Mouse (Mus musculus): ENCODE measurements around the gene Slc39a11. TPM values are rescaled to one million over a fixed set of nuclear protein-coding genes. Genes with fewer than 3 reads are reported as not detected.

Slc39a11 gene
- polyA plus RNA-seq, 1 experiment from 2014 or later: 32.2 TPM

DNA sequence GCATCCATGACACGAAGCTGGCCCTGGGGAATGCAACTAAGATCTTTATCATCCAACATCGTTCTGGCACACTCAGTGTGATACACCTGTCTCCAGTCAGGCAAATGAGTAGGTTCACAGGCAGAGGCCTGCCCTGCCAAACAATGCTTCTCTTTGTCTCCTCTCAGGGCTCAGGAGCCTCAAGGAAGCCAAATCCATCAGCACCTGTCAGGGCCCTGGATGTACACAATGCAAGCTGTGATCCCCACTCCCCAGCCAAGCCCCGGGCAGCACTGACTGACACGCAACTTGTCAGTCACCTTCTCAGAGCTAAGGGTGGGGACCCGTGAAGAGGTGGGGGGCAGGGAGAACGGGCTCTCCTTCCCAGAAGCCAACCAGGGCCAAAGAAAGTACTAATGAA lies 417.8 kb downstream of the Slc39a11 start:
- H3K4me2 ChIP-seq: no peak overlapping the region
- no peaks in the 10 kb centered on the region for H3K9me3 ChIP-seq
- H3K36me3 ChIP-seq: no peaks in the 10 kb centered on the region
- H3K9ac ChIP-seq: peak overlapping the region; percentile 26; the same call in 1 of the 2 replicates
- 6% methylated on average over 6 of the region's 6 CpGs for WGBS
- no peak overlapping the region for H3K4me3 ChIP-seq
- no peak overlapping the region; the same call in 1 of the 2 replicates for H3K27ac ChIP-seq
- no peaks in the 10 kb centered on the region for H3K27me3 ChIP-seq
- no peak for ATAC-seq (ENCODE audit: low FRiP score)
- peaks cover 18% of the 10 kb centered on the region for H3K4me1 ChIP-seq (replicated peaks)

GRCm38 (mm10) chr11:113230410-113231132 lies 419.3 kb downstream of the Slc39a11 start:
- Histone ChIP-seq H3K9me3 (no peaks in the 10 kb centered on the region), H3K9ac (no peak overlapping the region), H3K36me3 (no peaks in the 10 kb centered on the region), H3K4me2 (no peak overlapping the region), H3K4me1 (replicated peaks) (peaks cover 18% of the 10 kb centered on the region), H3K27ac (peak overlapping the region; percentile 63), H3K27me3 (no peaks in the 10 kb centered on the region), H3K4me3 (no peak overlapping the region)
- ATAC-seq (ENCODE audit: low FRiP score): peak; percentile 65
- 28% methylated on average over 6 of the region's 6 CpGs for WGBS

DNA sequence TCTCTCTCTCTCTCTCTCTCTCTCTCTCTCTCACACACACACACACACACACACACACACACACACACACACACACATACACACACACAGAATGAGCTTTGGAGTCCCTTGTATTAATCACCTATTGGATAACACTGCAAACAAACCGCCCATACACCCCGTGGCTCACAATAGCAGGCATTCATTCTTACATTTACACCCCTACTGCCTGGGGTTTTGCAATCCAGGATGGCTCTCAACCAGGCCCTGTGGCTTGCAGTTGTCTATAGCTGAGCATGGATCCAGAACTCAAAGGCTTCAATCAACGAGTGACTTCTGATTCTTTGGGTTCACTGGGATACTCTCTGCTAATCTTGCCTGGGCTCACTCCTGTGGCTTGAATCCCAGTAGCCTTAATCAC lies 424.1 kb downstream of the Slc39a11 start:
- Histone ChIP-seq H3K27ac (no peak overlapping the region), H3K4me2 (no peak overlapping the region), H3K4me3 (no peak overlapping the region), H3K9ac (no peak overlapping the region), H3K4me1 (replicated peaks) (peaks cover 29% of the 10 kb centered on the region), H3K36me3 (no peaks in the 10 kb centered on the region), H3K27me3 (no peaks in the 10 kb centered on the region), H3K9me3 (no peaks in the 10 kb centered on the region)
- no peak for ATAC-seq (ENCODE audit: low FRiP score)
- WGBS: 51% methylated on average over 3 of the region's 3 CpGs

DNA sequence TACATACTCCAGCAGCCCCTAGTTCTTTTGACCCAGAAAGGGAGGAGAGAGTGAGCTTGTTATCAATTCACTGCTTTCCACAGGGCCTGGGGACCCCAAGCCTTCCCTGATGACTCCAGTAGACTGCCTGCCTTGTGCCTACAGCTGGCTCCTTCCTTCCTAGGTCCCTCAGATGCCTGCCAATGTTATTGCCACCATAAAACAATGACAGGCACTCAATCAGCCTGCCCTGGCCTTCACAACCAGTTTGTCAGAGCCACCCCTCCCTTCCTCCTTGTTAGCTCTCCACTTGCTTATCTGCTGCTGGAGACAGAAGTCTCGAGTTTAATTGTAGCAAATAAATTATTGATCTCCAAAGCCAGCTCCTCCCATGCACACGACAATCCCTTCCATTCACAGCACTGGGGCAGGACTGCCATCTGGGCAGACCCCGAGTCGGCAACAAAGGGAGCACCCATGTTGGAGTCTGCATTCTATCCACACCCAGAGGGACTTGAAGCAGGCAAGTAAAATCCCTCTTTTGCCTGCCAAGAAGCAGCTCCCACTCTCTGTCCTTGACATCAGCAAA lies 426.0 kb downstream of the Slc39a11 start:
- Histone ChIP-seq H3K4me1 (replicated peaks) (peaks cover 24% of the 10 kb centered on the region), H3K36me3 (no peaks in the 10 kb centered on the region), H3K9ac (no peak overlapping the region), H3K27me3 (no peaks in the 10 kb centered on the region), H3K27ac (no peak overlapping the region), H3K9me3 (no peaks in the 10 kb centered on the region), H3K4me2 (no peak overlapping the region), H3K4me3 (no peak overlapping the region)
- WGBS: 45% methylated on average over 4 of the region's 4 CpGs
- ATAC-seq (ENCODE audit: low FRiP score): no peak

- no peak overlapping the region for H3K4me3 ChIP-seq
- H3K9ac ChIP-seq: no peak overlapping the region
- H3K27me3 ChIP-seq: no peaks in the 10 kb centered on the region
- ATAC-seq (ENCODE audit: low FRiP score): peak; percentile 89
- peak overlapping the region; percentile 26 for H3K4me2 ChIP-seq
- peaks cover 24% of the 10 kb centered on the region for H3K4me1 ChIP-seq (replicated peaks)
- H3K9me3 ChIP-seq: no peaks in the 10 kb centered on the region
- no peaks in the 10 kb centered on the region for H3K36me3 ChIP-seq
- WGBS: 13% methylated on average over 18 of the region's 18 CpGs
- H3K27ac ChIP-seq: peak overlapping the region; percentile 74
Observed at GRCm38 (mm10) chr11:113221267-113222195, 428.3 kb downstream of the Slc39a11 start.

DNA sequence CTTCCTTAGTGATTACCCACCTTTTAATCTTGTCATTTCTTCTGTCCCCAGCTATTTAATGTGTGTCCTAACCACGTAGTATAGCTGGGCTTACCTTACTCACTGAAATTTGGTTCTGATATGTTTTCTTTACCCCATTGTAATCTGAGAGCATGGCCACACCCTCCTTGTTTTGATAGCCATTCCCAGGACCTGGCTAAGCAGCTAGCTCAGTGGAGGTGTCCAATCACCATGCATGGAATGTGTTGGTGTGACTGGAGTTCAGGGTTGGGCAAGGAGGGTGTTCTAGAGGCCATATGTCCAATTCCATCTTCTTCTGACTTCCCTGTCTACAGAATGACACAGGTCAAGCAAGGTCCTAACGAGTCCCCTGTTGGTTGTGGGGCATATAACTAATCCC lies 429.2 kb downstream of the Slc39a11 start:
- 65% methylated on average over 2 of the region's 2 CpGs for WGBS
- Histone ChIP-seq H3K4me1 (replicated peaks) (peaks cover 24% of the 10 kb centered on the region), H3K36me3 (no peaks in the 10 kb centered on the region), H3K27me3 (no peaks in the 10 kb centered on the region), H3K9ac (no peak overlapping the region), H3K27ac (no peak overlapping the region), H3K4me3 (no peak overlapping the region), H3K9me3 (no peaks in the 10 kb centered on the region), H3K4me2 (no peak overlapping the region)
- ATAC-seq (ENCODE audit: low FRiP score): no peak

DNA sequence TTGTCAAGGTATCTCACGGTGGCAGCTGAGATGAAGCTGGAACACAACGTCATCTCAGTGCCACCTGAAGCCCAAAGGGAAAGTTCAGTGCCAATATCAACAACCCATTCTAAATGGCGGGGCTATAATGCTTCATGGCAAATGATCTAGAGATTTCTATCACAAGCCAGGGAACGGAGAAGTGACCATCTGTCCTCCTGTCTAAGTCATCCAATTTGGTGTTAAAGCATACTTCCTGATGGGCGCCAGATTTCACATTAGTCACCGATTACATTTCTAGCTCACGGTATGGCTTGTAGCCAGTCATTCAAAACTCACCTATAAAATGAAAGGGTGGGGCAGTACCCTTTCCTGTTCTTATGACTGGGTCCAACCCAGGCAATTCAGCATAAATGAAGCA lies 435.1 kb downstream of the Slc39a11 start:
- no peak for ATAC-seq (ENCODE audit: low FRiP score)
- Histone ChIP-seq H3K9ac (no peak overlapping the region), H3K27ac (no peak overlapping the region), H3K36me3 (no peaks in the 10 kb centered on the region), H3K4me1 (replicated peaks) (no peaks in the 10 kb centered on the region), H3K9me3 (no peaks in the 10 kb centered on the region), H3K4me3 (no peak overlapping the region), H3K27me3 (no peaks in the 10 kb centered on the region), H3K4me2 (no peak overlapping the region)
- 83% methylated on average over 7 of the region's 7 CpGs for WGBS

DNA sequence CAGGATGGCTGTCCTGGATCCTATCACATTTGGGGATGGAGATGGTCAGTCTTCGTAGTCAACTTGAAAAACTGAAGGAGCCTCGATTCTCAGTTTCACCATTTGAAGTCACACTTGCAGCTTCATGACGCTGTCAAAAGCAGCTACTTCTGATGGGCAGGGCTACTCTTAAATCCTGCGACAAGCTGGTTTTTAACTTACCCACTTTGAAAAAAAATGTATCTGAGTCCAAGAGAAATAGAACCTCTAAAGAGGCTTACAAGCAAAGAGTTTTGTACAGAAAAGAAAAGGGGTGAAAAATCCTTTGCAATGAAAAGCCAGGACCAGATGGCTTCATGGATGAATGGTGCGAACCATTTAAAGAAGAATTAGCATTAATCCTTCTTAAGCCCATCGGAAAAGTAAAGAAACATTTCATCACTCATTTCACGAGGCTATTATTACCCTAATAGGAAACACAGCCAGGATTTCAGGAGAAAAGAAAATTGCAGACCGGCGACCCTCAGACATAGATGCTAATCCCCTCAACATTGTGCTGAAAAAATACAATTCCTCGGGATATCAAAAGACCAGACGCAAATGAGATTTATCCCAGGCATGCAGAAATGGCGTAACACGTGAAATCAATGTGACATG lies 437.4 kb downstream of the Slc39a11 start:
- Histone ChIP-seq H3K4me3 (no peak overlapping the region), H3K4me1 (replicated peaks) (no peaks in the 10 kb centered on the region), H3K4me2 (no peak overlapping the region), H3K36me3 (no peaks in the 10 kb centered on the region), H3K9ac (no peak overlapping the region), H3K27me3 (peaks cover 4% of the 10 kb centered on the region; the same call in 1 of the 2 replicates), H3K9me3 (no peaks in the 10 kb centered on the region), H3K27ac (no peak overlapping the region)
- WGBS: 66% methylated on average over 13 of the region's 13 CpGs
- no peak for ATAC-seq (ENCODE audit: low FRiP score)

- Histone ChIP-seq H3K27ac (no peak overlapping the region), H3K9me3 (no peaks in the 10 kb centered on the region), H3K4me2 (no peak overlapping the region), H3K36me3 (no peaks in the 10 kb centered on the region), H3K4me1 (replicated peaks) (no peaks in the 10 kb centered on the region), H3K27me3 (peaks cover 4% of the 10 kb centered on the region; the same call in 1 of the 2 replicates), H3K4me3 (no peak overlapping the region), H3K9ac (no peak overlapping the region)
- ATAC-seq (ENCODE audit: low FRiP score): no peak
- 83% methylated on average over 16 of the region's 16 CpGs for WGBS
Observed at GRCm38 (mm10) chr11:113209220-113209878, 440.5 kb downstream of the Slc39a11 start.

- 66% methylated on average over 18 of the region's 18 CpGs for WGBS
- Histone ChIP-seq H3K4me1 (replicated peaks) (no peaks in the 10 kb centered on the region), H3K4me3 (no peak overlapping the region), H3K9ac (no peak overlapping the region), H3K27me3 (peaks cover 4% of the 10 kb centered on the region; the same call in 1 of the 2 replicates), H3K27ac (no peak overlapping the region), H3K9me3 (no peaks in the 10 kb centered on the region), H3K36me3 (no peaks in the 10 kb centered on the region), H3K4me2 (no peak overlapping the region)
- no peak for ATAC-seq (ENCODE audit: low FRiP score)
Observed at GRCm38 (mm10) chr11:113208521-113209072, 441.3 kb downstream of the Slc39a11 start.

- ATAC-seq (ENCODE audit: low FRiP score): no peak
- Histone ChIP-seq H3K27me3 (peaks cover 4% of the 10 kb centered on the region; the same call in 1 of the 2 replicates), H3K9ac (no peak overlapping the region), H3K4me2 (no peak overlapping the region), H3K4me1 (replicated peaks) (no peaks in the 10 kb centered on the region), H3K9me3 (no peaks in the 10 kb centered on the region), H3K4me3 (no peak overlapping the region), H3K27ac (no peak overlapping the region), H3K36me3 (no peaks in the 10 kb centered on the region)
- WGBS: 93% methylated on average over 12 of the region's 14 CpGs
Observed at GRCm38 (mm10) chr11:113207966-113208365, 441.9 kb downstream of the Slc39a11 start.

Data from hindbrain, embryonic 13.5 days (tissue).